Mouse (Mus musculus) liver, embryonic 12.5 days (tissue): ENCODE measurements around the gene Rgs3. TPM values are rescaled to one million over a fixed set of nuclear protein-coding genes. Genes with fewer than 3 reads are reported as not detected.
A peak's percentile ranks its signal among the peaks of the same experiment; 100 is the strongest.

Source experiments
- ATAC-seq: fragments of 200-750 bp; cut with Nextera tagmentation; 2 replicates; pipeline ENCODE4 v1.8.0; 2017; ENCODE audit warnings: moderate number of reproducible peaks, mild to moderate bottlenecking, moderate library complexity
- H3K27ac ChIP-seq: fragments of 300-500 bp; sonication (generic); 2 replicates; pipeline ENCODE4 v1.5.1; 2016; ENCODE audit warnings: mild to moderate bottlenecking
- H3K27me3 ChIP-seq: fragments of 300-500 bp; sonication (generic); replicated peaks from 2 replicates; pipeline ENCODE4 v1.6.1; 2016; ENCODE audit warnings: mild to moderate bottlenecking, moderate library complexity
- H3K36me3 ChIP-seq: fragments of 300-500 bp; sonication (generic); 2 replicates; pipeline ENCODE4 v1.6.1; 2016; ENCODE audit warnings: mild to moderate bottlenecking, moderate library complexity
- H3K4me1 ChIP-seq: fragments of 300-500 bp; sonication (generic); 2 replicates; pipeline ENCODE4 v1.6.1; 2016
- H3K4me2 ChIP-seq: fragments of 300-500 bp; sonication (generic); 2 replicates; pipeline ENCODE4 v1.6.1; 2016; ENCODE audit warnings: mild to moderate bottlenecking, moderate library complexity
- H3K4me3 ChIP-seq: fragments of 300-500 bp; sonication (generic); 2 replicates; pipeline ENCODE4 v1.5.1; 2016; ENCODE audit warnings: mild to moderate bottlenecking, moderate library complexity
- H3K9ac ChIP-seq: fragments of 300-500 bp; sonication (generic); 2 replicates; pipeline ENCODE4 v1.6.1; 2016; ENCODE audit warnings: mild to moderate bottlenecking, moderate library complexity
- H3K9me3 ChIP-seq: fragments of 300-500 bp; sonication (generic); replicated peaks from 2 replicates; pipeline ENCODE4 v1.6.1; 2016; ENCODE audit warnings: mild to moderate bottlenecking, moderate library complexity
- WGBS: fragments of 180-500 bp; shearing (Covaris S2); methylation state at CpG from one replicate; pipeline ENCODE4 v1.1.7; 2016; ENCODE audit not compliant: insufficient replicate concordance; 5-methylcytosine and 5-hydroxymethylcytosine counted together
- polyA plus RNA-seq: library from polyadenylated mRNA; unstranded; fragments of >200 nt; fragmentation: Nextera tagmentation; extraction: Ambion mirVana; gene quantifications from 2 replicates; pipeline ENCODE4 v1.2.1, GENCODE M21; 2016

The Rgs3 gene
- polyA plus RNA-seq, 1 experiment from 2014 or later, result 8.1 TPM

DNA sequence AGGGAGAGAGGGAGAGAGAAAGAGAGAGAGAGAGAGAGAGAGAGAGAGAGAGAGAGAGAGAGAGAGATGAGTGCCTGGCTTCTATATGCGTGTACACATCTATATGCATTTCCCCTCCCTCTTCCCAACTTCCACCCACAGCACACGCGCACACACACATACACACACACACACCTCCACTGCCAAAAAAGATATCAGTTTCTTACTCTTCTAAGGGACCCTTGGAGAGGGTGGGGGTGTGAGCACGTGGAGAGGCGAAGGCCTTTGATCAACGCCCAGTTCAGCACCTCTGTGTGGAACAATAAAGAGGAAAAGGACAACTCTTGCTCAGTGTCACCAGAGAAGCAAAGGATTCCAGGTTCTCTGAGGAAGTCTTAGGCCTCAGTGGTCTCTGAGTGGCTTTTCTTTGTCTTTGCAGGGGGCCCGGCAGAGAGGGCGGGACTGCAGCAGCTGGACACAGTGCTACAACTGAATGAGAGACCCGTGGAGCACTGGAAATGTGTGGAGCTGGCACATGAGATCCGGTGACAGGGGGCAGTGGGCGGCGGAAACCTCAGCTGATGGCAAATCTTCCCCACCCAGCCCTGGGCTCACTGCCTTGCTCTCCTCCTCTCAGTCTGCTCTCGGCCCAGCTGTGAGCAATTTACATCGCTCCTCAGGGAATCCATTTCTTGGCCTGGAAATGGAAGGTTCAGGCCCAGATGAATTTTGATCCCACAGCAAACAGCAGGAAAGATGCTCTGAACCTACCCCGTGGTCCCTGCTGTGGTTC lies 65.2 kb downstream of the Rgs3 start:
- H3K4me1 ChIP-seq, result peaks cover 23% of the 10 kb centered on the region; the same call in 1 of the 2 replicates
- H3K27me3 ChIP-seq, result no peaks in the 10 kb centered on the region
- no peak overlapping the region for H3K4me2 ChIP-seq
- 63% methylated on average over 15 of the region's 15 CpGs for WGBS
- no peak overlapping the region for H3K9ac ChIP-seq
- H3K27ac ChIP-seq, result no peak overlapping the region
- H3K36me3 ChIP-seq, result no peaks in the 10 kb centered on the region
- H3K9me3 ChIP-seq, result no peaks in the 10 kb centered on the region
- ATAC-seq, result no peak
- H3K4me3 ChIP-seq, result no peak overlapping the region

DNA sequence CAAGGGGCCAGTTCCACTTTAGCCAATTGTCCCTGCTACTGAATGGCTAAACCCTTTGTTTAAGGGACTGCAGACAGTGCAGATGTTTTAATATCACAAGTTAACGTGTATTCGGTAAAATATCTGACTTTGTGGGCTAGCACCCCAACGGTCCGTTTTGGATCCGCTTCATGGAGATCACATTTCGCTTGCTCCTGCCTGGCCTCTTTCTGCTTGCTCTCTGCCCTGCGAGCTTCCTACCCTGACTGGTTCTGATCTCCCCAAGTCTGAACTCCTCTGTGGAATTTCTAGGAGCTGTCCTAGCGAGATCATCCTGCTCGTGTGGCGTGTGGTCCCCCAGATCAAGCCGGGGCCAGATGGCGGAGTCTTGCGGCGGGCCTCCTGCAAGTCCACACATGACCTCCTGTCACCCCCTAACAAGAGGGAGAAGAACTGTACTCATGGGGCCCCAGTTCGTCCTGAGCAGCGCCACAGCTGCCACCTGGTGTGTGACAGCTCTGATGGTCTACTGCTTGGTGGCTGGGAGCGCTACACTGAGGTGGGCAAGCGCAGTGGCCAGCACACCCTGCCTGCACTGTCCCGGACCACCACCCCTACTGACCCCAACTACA lies 65.9 kb downstream of the Rgs3 start:
- no peaks in the 10 kb centered on the region for H3K9me3 ChIP-seq
- no peak overlapping the region for H3K4me3 ChIP-seq
- H3K27me3 ChIP-seq, result no peaks in the 10 kb centered on the region
- H3K9ac ChIP-seq, result no peak overlapping the region
- peaks cover 23% of the 10 kb centered on the region; the same call in 1 of the 2 replicates for H3K4me1 ChIP-seq
- H3K4me2 ChIP-seq, result no peak overlapping the region
- WGBS, result 68% methylated on average over 19 of the region's 19 CpGs
- H3K27ac ChIP-seq, result no peak overlapping the region
- no peak for ATAC-seq
- no peaks in the 10 kb centered on the region for H3K36me3 ChIP-seq

DNA sequence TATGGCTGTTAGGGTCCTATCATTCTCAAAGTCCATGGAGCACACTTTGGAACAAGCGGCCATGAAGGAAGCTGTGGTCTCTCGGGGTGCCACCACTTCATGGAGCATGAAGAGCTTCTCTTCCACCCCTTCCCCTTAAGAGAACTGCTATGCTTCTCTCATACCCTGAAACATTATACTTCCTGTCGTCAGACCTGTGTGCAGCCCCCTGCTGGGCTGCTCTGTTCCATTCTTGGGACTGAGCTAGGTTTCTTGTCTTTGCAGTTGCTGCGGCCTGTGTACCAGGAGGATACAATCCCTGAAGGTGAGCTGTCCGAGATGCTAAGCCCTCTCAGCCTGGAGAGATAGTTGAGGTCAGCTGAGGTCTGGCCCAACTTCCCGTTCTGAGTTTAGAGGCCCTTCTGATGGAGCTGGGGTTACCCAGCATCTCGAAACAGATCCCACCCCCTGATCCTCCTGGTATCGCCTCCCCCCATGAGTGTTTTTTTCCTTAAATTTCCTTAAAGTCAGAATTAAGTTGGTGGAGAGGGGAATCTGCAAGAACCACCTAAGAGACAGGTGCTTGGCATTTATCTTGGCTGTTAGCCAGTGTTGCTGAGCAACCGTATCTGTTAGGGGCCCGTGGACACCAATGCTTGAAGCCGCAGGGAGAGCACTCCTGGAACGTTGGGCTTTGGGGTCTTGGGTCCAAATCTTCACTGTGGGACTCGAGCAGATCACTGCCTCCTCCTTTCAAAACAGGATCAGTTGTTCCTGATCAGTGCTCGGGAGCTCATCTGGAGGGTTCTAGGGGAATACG lies 66.8 kb downstream of the Rgs3 start:
- H3K4me1 ChIP-seq, result peaks cover 23% of the 10 kb centered on the region; the same call in 1 of the 2 replicates
- H3K36me3 ChIP-seq, result no peaks in the 10 kb centered on the region
- WGBS, result 51% methylated on average over 15 of the region's 15 CpGs
- no peak overlapping the region for H3K4me3 ChIP-seq
- no peak for ATAC-seq
- no peaks in the 10 kb centered on the region for H3K27me3 ChIP-seq
- H3K9me3 ChIP-seq, result no peaks in the 10 kb centered on the region
- no peak overlapping the region for H3K9ac ChIP-seq
- H3K4me2 ChIP-seq, result no peak overlapping the region
- no peak overlapping the region for H3K27ac ChIP-seq

DNA sequence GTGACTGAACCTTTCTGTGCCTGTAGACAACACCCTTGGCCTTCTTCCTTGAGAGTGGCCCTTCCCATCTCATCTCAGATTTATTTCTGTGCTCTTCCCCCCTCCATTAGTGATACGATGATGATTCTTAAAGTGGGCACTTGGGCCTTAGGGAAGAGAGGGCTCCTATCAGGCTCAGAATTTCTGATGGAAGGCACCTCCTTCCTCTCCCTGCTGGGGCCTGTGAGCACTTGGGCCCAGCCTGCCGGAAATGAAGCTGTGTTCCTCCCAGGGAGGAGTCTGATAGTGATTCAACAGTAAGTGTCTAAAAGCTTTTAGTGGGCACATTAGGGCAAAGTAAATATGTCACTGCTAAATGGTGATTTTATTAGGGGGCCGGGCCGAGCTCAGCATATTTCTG lies 67.7 kb downstream of the Rgs3 start:
- H3K4me1 ChIP-seq, result peaks cover 19% of the 10 kb centered on the region; the same call in 1 of the 2 replicates
- H3K27ac ChIP-seq, result no peak overlapping the region
- H3K27me3 ChIP-seq, result no peaks in the 10 kb centered on the region
- H3K36me3 ChIP-seq, result no peaks in the 10 kb centered on the region
- 57% methylated on average over 4 of the region's 4 CpGs for WGBS
- H3K4me3 ChIP-seq, result no peak overlapping the region
- no peak overlapping the region for H3K4me2 ChIP-seq
- no peak overlapping the region; the same call in 1 of the 2 replicates for H3K9ac ChIP-seq
- ATAC-seq, result no peak
- H3K9me3 ChIP-seq, result no peaks in the 10 kb centered on the region

DNA sequence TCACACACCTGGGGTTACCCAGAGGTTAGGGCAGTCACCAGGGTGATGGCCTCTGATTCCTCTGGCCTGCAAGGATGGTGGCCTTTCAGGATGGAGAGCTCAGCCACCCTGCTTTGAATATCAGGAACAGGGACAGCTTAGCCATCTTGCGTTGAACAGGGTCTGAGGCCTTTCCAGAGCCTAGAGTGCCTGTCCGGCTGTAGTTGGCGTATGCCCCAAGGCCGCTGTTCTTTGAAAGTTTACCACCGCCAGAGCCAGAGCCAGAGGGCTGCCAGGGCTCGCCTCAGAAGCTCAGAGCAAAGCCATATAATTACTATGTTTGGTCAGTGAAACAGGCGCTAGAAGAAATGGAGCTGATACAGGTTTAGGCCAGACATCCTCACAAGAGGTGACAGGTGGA lies 68.9 kb downstream of the Rgs3 start:
- Histone ChIP-seq H3K4me2 (no peak overlapping the region), H3K4me1 (peaks cover 17% of the 10 kb centered on the region; the same call in 1 of the 2 replicates), H3K9me3 (no peaks in the 10 kb centered on the region), H3K9ac (no peak overlapping the region), H3K27ac (no peak overlapping the region), H3K27me3 (no peaks in the 10 kb centered on the region), H3K36me3 (no peaks in the 10 kb centered on the region), H3K4me3 (no peak overlapping the region)
- 74% methylated on average over 7 of the region's 7 CpGs for WGBS
- ATAC-seq, result no peak

DNA sequence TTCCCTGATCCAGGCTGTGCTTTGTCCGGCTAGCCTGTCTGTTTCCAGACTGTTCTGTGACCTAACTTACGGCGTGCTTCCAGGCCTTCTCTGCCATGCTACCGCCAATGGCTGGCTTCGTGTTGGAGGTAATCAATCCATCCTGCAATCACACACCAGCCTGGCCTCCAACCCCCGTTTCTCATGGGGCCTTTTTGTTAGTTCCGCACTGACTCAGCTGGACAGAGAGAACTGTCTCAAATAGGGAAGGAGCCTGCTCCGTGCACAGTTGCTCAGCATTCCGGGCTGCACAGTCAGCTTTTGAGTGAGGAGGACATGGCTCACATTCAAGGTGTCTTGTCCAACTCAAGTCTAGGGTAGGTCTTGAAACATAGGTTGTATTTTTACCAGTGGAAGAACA lies 69.8 kb downstream of the Rgs3 start:
- WGBS, result 27% methylated on average over 9 of the region's 9 CpGs
- H3K27me3 ChIP-seq, result no peaks in the 10 kb centered on the region
- no peaks in the 10 kb centered on the region for H3K36me3 ChIP-seq
- H3K9me3 ChIP-seq, result no peaks in the 10 kb centered on the region
- no peak overlapping the region for H3K27ac ChIP-seq
- H3K4me1 ChIP-seq, result peaks cover 26% of the 10 kb centered on the region
- no peak overlapping the region for H3K9ac ChIP-seq
- no peak overlapping the region for H3K4me2 ChIP-seq
- no peak overlapping the region for H3K4me3 ChIP-seq
- ATAC-seq, result no peak

DNA sequence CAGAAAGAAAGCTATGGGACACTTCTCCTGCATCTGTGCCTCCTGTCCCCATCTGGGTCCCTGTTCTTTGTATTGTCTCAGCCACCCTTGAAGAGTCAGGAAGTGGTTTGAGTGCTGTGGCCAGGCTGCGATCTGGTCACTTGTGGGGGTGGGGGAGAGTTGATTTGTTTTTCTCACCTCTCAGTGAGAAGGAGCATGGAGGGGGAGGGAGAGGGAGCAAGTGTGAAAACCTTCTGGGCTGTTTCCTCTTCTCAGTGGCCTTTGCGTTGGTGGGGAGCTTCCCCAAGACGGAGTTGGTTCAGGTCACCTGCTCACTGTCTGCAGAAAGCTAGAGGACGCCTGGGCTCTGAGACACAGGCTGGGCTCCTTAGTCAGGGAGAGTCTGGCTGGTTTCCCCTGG lies 70.3 kb downstream of the Rgs3 start:
- H3K27ac ChIP-seq, result no peak overlapping the region
- no peak for ATAC-seq
- H3K4me3 ChIP-seq, result no peak overlapping the region
- WGBS, result 10% methylated on average over 4 of the region's 4 CpGs
- no peak overlapping the region for H3K4me2 ChIP-seq
- no peaks in the 10 kb centered on the region for H3K9me3 ChIP-seq
- peaks cover 30% of the 10 kb centered on the region for H3K4me1 ChIP-seq
- H3K36me3 ChIP-seq, result no peaks in the 10 kb centered on the region
- no peak overlapping the region for H3K9ac ChIP-seq
- H3K27me3 ChIP-seq, result no peaks in the 10 kb centered on the region

DNA sequence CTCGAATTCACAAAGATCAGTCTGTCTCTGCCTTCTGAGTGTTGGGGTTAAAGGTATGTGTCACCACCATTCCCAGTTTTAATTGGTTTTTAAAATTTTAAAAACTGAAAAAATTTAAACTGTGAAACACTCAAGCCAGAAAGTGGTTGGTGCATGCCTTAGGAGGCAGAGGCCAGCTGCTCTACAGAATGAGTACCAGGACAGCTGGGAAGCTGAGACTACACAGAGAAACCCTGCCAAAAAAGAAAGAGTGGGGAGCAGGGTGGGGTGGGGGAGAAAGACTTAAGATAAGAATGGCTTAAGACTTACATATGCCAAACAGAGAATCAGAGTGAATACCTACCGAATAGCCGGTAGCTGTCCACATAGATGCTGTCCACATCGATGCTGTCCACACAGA lies 73.6 kb downstream of the Rgs3 start:
- Histone ChIP-seq H3K4me1 (peaks cover 33% of the 10 kb centered on the region), H3K27ac (no peak overlapping the region), H3K36me3 (no peaks in the 10 kb centered on the region), H3K9me3 (no peaks in the 10 kb centered on the region), H3K27me3 (no peaks in the 10 kb centered on the region), H3K4me3 (no peak overlapping the region), H3K9ac (no peak overlapping the region), H3K4me2 (no peak overlapping the region)
- WGBS, result 80% methylated on average over 4 of the region's 4 CpGs
- ATAC-seq, result no peak

DNA sequence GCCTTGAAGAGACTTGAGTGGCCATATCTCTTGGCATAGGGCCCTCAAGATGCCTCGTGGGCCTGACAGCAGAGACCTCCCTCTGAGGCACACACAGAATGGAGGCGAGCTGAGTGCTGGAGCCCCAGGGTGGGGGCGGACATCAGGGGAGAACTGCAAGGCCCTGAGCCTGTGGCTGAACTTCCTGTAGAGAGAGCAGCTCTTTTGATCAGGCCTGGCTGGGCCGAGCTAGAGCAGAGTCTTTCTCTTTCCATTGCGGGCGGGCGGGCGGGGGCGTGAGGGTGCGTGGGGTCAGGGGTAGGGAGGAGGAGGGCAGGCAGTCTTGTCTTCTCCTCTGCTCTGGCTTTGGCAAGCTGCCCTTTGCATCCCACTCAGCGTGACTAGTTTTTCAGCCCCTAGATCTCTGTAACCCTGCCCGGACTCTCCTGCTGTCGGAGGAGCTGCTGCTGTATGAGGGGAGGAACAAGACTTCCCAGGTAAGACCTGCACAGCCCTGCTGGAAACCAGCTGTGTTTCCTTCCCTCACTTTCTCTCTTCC lies 74.5 kb downstream of the Rgs3 start:
- H3K27me3 ChIP-seq, result no peaks in the 10 kb centered on the region
- no peaks in the 10 kb centered on the region for H3K36me3 ChIP-seq
- no peak overlapping the region for H3K9ac ChIP-seq
- H3K27ac ChIP-seq, result peak overlapping the region; percentile 58
- ATAC-seq, result 0 out of 2 replicates have a peak, but pooled peaks have one; percentile 20
- no peak overlapping the region for H3K4me3 ChIP-seq
- no peaks in the 10 kb centered on the region for H3K9me3 ChIP-seq
- no peak overlapping the region for H3K4me2 ChIP-seq
- 21% methylated on average over 13 of the region's 13 CpGs for WGBS
- H3K4me1 ChIP-seq, result peaks cover 33% of the 10 kb centered on the region

DNA sequence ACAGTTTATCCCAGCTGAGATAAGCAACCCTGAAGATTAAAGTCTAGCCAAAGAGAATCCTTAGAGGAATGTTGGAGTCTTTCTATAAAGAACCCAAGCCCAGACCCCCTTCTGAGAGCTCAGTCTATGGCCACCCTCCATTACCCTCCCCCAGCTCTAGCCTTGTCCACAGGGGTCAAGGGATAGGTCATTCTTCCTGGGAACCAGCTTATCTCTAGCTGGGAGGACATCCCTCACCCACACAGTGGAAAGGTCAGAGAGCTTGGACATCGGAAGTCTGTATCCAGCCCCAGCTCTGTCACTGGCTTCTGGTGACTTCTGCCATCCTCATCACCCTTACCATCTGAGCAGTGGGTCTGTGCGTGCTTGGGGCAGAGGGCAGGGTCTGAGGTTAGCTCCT lies 75.2 kb downstream of the Rgs3 start:
- ATAC-seq, result peak; percentile 58; the same call in 1 of the 2 replicates
- Histone ChIP-seq H3K4me1 (peaks cover 29% of the 10 kb centered on the region), H3K27me3 (no peaks in the 10 kb centered on the region)

DNA sequence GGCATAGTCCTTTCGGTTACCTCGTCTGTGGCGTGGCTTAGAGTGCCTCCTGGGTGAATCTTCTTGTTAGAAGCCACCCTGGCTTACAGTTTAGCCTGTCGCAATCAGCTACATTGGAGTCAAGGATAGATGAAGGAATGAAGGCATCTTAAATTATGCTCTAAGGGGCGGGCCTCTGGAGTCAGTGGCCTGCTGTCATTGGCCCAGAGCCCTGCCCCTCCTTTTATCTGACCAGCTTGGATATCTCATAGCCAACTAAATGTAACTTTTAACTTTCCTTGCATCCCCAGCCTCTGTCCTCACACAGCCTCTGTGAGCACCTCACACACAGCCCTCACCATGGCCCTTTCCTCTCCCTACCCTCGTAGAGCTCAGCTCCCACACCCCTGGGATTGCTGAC lies 76.4 kb downstream of the Rgs3 start:
- no peak for ATAC-seq
- Histone ChIP-seq H3K4me3 (no peak overlapping the region), H3K4me2 (no peak overlapping the region), H3K9ac (no peak overlapping the region), H3K27me3 (no peaks in the 10 kb centered on the region), H3K9me3 (no peaks in the 10 kb centered on the region), H3K4me1 (peaks cover 38% of the 10 kb centered on the region), H3K36me3 (no peaks in the 10 kb centered on the region), H3K27ac (no peak overlapping the region)
- WGBS, result 61% methylated on average over 6 of the region's 6 CpGs

More for the DNA sequence above, 75.2 kb downstream of the Rgs3 start:
- no peak overlapping the region for H3K4me3 ChIP-seq
- no peaks in the 10 kb centered on the region for H3K9me3 ChIP-seq
- H3K36me3 ChIP-seq, result no peaks in the 10 kb centered on the region
- 51% methylated on average over 2 of the region's 2 CpGs for WGBS
- H3K27ac ChIP-seq, result no peak overlapping the region
- no peak overlapping the region for H3K9ac ChIP-seq
- no peak overlapping the region for H3K4me2 ChIP-seq
